ENCODE assay signal across 17 mouse cellular contexts in genomic region chr13:57402386-57402785, GRCm38 (mm10).
DNase-seq lines count a peak whose midpoint lies in the region; TF ChIP-seq lines count a peak whose summit lies in the region.
"Had no signal": no experiment of that assay in that cellular context is flagged by ENCODE, and none has a peak within 500 bp of the region (broad histone marks: within the 10 kb centered on the region; RNA-seq: fewer than 3 reads in every experiment).

No protein-coding gene starts in this region.

- H3K4me1 ChIP-seq in heart, embryonic 10.5 days: no peaks in the 10 kb centered on the region
- no peaks in the 10 kb centered on the region for H3K4me1 ChIP-seq in heart, adult 2 months (ENCODE audit: control insufficient read depth, insufficient read depth, low read length)

- no peaks in the 10 kb centered on the region for H3K9me3 ChIP-seq in heart, embryonic 10.5 days

- TF ChIP-seq POLR2A in heart, adult 2 months (IDR thresholded peaks at IDR 0.05; ENCODE audit: insufficient read depth, low read depth, low read length): no peak

- no peaks in the 10 kb centered on the region for H3K79me2 ChIP-seq in heart, adult 2 months (replicated peaks; ENCODE audit: control insufficient read depth, insufficient read depth, low read length)

- TF ChIP-seq EP300 in heart, adult 2 months (IDR thresholded peaks at IDR 0.05; ENCODE audit: insufficient read depth, low read depth, low read length): no peak

- no peaks in the 10 kb centered on the region for H3K27me3 ChIP-seq in heart, embryonic 10.5 days (ENCODE audit: insufficient read depth, poor library complexity, severe bottlenecking)
- no peaks in the 10 kb centered on the region for H3K27me3 ChIP-seq in heart, adult 2 months (ENCODE audit: control insufficient read depth, insufficient read depth, low read length)
- H3K27me3 ChIP-seq: CH12.LX, Patski had no signal

- TF ChIP-seq CTCF in heart, adult 2 months (IDR thresholded peaks at IDR 0.05): no peak

- whole genome bisulfite sequencing in heart, embryonic 10.5 days: 81% methylated on average over 7 of the region's 7 CpGs
- 77% methylated on average over 7 of the region's 7 CpGs for WGBS in heart, adult 2 months

- H3K27ac ChIP-seq in heart, embryonic 10.5 days: no peak overlapping the region
- H3K27ac ChIP-seq in heart, adult 2 months: no peak overlapping the region

- H3K36me3 ChIP-seq in heart, embryonic 10.5 days: no peaks in the 10 kb centered on the region
- no peaks in the 10 kb centered on the region for H3K36me3 ChIP-seq in heart, adult 2 months (ENCODE audit: control insufficient read depth, insufficient read depth, low read length)
- H3K36me3 ChIP-seq: G1E had no signal

- peak; percentile 72 for DNase-seq in heart, adult 11 months
- DNase-seq in heart, postnatal 4 days: no peak
- peak; percentile 54 for DNase-seq in heart, embryonic 10.5 days (ENCODE audit: low spot score)
- DNase-seq in heart, adult 2 months: no peak
- DNase-seq: adrenal gland, adult 2 months; adrenal gland, adult 8-10 months; adrenal gland, postnatal 10 days; adrenal gland, postnatal 14 days; adrenal gland, postnatal 25 days; adrenal gland, postnatal 36 days; B cell, adult 2 months; cerebellum, adult 11 months; cerebellum, adult 11-12 months; cerebellum, adult 18-20 months had no signal

- intact Hi-C loops in heart, adult 2 months (cut with DNase I): no loop called here

- no peak overlapping the region for H3K9ac ChIP-seq in heart, adult 2 months (ENCODE audit: low read depth, low read length)

- no peak overlapping the region for H3K4me3 ChIP-seq in heart, embryonic 10.5 days
- H3K4me3 ChIP-seq in heart, adult 2 months: no peak overlapping the region

Comparison
In these comparisons a context has a peak if more than half of its experiments do, and no peak if none do; other contexts are left out.
1. DNase-seq: peak in heart, adult 11 months (single experiment) and heart, embryonic 10.5 days (single experiment); none in heart, postnatal 4 days (single experiment) and heart, adult 2 months (0 of 2).